ENCODE assay signal across 17 mouse cellular contexts in genomic region chr5:47240060-47240459, GRCm38 (mm10).
A peak's percentile ranks its signal among the peaks of the same experiment; 100 is the strongest.
DNase-seq lines count a peak whose midpoint lies in the region; ATAC-seq and TF ChIP-seq lines count a peak whose summit lies in the region.
"Had no signal": no experiment of that assay in that cellular context is flagged by ENCODE, and none has a peak within 500 bp of the region (broad histone marks: within the 10 kb centered on the region; RNA-seq: fewer than 3 reads in every experiment).

No protein-coding gene starts in this region.

- no peak for DNase-seq in heart, postnatal 4 days
- no peak for DNase-seq in hindbrain, embryonic 14.5 days (ENCODE audit: low spot score)
- peak; percentile 34 for DNase-seq in midbrain, embryonic 14.5 days
- peak; percentile 4 for DNase-seq in forebrain, postnatal 0 days
- DNase-seq in lung, postnatal 0 days (ENCODE audit: low spot score): no peak
- DNase-seq: cerebellum, adult 9-10 months; gastrocnemius, postnatal 14 days; lung, adult 18-20 months; lung, postnatal 4 days; right cerebral cortex, postnatal 4 days; thymus, adult 2 months had no signal

- TF ChIP-seq CTCF in forebrain, postnatal 0 days (IDR thresholded peaks at IDR 0.05; ENCODE audit: low read depth): no peak
- no peak for TF ChIP-seq CTCF in lung, postnatal 0 days (IDR thresholded peaks at IDR 0.05)

- H3K9ac ChIP-seq in heart, embryonic 12.5 days: no peak overlapping the region
- H3K9ac ChIP-seq in hindbrain, embryonic 12.5 days: no peak overlapping the region
- no peak overlapping the region for H3K9ac ChIP-seq in hindbrain, embryonic 14.5 days
- no peak overlapping the region for H3K9ac ChIP-seq in midbrain, embryonic 14.5 days (replicated peaks; ENCODE audit: low read length)
- no peak overlapping the region for H3K9ac ChIP-seq in midbrain, embryonic 15.5 days
- no peak overlapping the region for H3K9ac ChIP-seq in forebrain, postnatal 0 days
- H3K9ac ChIP-seq in lung, postnatal 0 days (replicated peaks; ENCODE audit: low read depth): no peak overlapping the region
- H3K9ac ChIP-seq: embryonic facial prominence, embryonic 12.5 days had no signal

- ATAC-seq in heart, embryonic 12.5 days (ENCODE audit: insufficient number of reproducible peaks, low FRiP score): no peak
- peak; percentile 63; the same call in 1 of the 2 replicates for ATAC-seq in hindbrain, embryonic 12.5 days (ENCODE audit: low FRiP score)
- no peak for ATAC-seq in hindbrain, embryonic 14.5 days (ENCODE audit: low FRiP score)
- peak; percentile 57; the same call in 1 of the 2 replicates for ATAC-seq in midbrain, embryonic 14.5 days (ENCODE audit: low FRiP score, low TSS enrichment)
- no peak for ATAC-seq in midbrain, embryonic 15.5 days (replicated peaks)
- 0 out of 2 replicates have a peak, but pooled peaks have one; percentile 38 for ATAC-seq in forebrain, postnatal 0 days
- ATAC-seq in lung, postnatal 0 days: no peak
- ATAC-seq: midbrain, embryonic 16.5 days had no signal

- 0 out of 2 replicates have a peak, but pooled peaks cover 4% of the 10 kb centered on the region for H3K4me1 ChIP-seq in heart, embryonic 12.5 days (replicated peaks)
- H3K4me1 ChIP-seq in hindbrain, embryonic 12.5 days: no peaks in the 10 kb centered on the region; the same call in 1 of the 2 replicates
- no peaks in the 10 kb centered on the region for H3K4me1 ChIP-seq in hindbrain, embryonic 14.5 days (replicated peaks; ENCODE audit: control insufficient read depth, insufficient read depth, low read length)
- no peaks in the 10 kb centered on the region for H3K4me1 ChIP-seq in midbrain, embryonic 14.5 days (ENCODE audit: control insufficient read depth, insufficient read depth, low read length)
- no peaks in the 10 kb centered on the region for H3K4me1 ChIP-seq in midbrain, embryonic 15.5 days
- H3K4me1 ChIP-seq in forebrain, postnatal 0 days (ENCODE audit: insufficient read depth): no peaks in the 10 kb centered on the region
- H3K4me1 ChIP-seq in lung, postnatal 0 days (ENCODE audit: insufficient read depth, low read depth, low read length): no peaks in the 10 kb centered on the region
- H3K4me1 ChIP-seq: embryonic facial prominence, embryonic 12.5 days had no signal

- TF ChIP-seq EP300 in lung, postnatal 0 days (IDR thresholded peaks at IDR 0.05): no peak

- H3K27ac ChIP-seq in heart, embryonic 12.5 days (ENCODE audit: poor library complexity, severe bottlenecking): peak overlapping the region; percentile 43
- no peak overlapping the region for H3K27ac ChIP-seq in hindbrain, embryonic 12.5 days
- no peak overlapping the region for H3K27ac ChIP-seq in hindbrain, embryonic 14.5 days
- H3K27ac ChIP-seq in midbrain, embryonic 14.5 days (replicated peaks; ENCODE audit: low read depth, low read length): no peak overlapping the region
- H3K27ac ChIP-seq in midbrain, embryonic 15.5 days: no peak overlapping the region
- no peak overlapping the region for H3K27ac ChIP-seq in forebrain, postnatal 0 days (ENCODE audit: low read depth, low read length)
- no peak overlapping the region for H3K27ac ChIP-seq in lung, postnatal 0 days (ENCODE audit: low read length)
- H3K27ac ChIP-seq: embryonic facial prominence, embryonic 12.5 days had no signal

- no peak overlapping the region for H3K4me2 ChIP-seq in heart, embryonic 12.5 days
- no peak overlapping the region for H3K4me2 ChIP-seq in hindbrain, embryonic 12.5 days (replicated peaks)
- no peak overlapping the region for H3K4me2 ChIP-seq in hindbrain, embryonic 14.5 days (replicated peaks)
- no peak overlapping the region for H3K4me2 ChIP-seq in midbrain, embryonic 14.5 days (ENCODE audit: low read length)
- no peak overlapping the region for H3K4me2 ChIP-seq in midbrain, embryonic 15.5 days
- H3K4me2 ChIP-seq in forebrain, postnatal 0 days (ENCODE audit: low read depth): no peak overlapping the region
- H3K4me2 ChIP-seq in lung, postnatal 0 days (replicated peaks; ENCODE audit: low read depth, low read length): no peak overlapping the region
- H3K4me2 ChIP-seq: embryonic facial prominence, embryonic 12.5 days; liver, embryonic 11.5 days had no signal

- no peak overlapping the region for H3K4me3 ChIP-seq in heart, embryonic 12.5 days
- no peak overlapping the region for H3K4me3 ChIP-seq in hindbrain, embryonic 12.5 days
- H3K4me3 ChIP-seq in hindbrain, embryonic 14.5 days (replicated peaks; ENCODE audit: low read length): no peak overlapping the region
- no peak overlapping the region for H3K4me3 ChIP-seq in midbrain, embryonic 14.5 days (replicated peaks; ENCODE audit: low read depth, low read length)
- no peak overlapping the region for H3K4me3 ChIP-seq in midbrain, embryonic 15.5 days
- no peak overlapping the region for H3K4me3 ChIP-seq in forebrain, postnatal 0 days (ENCODE audit: low read depth, low read length)
- no peak overlapping the region for H3K4me3 ChIP-seq in lung, postnatal 0 days (ENCODE audit: low read depth, low read length)
- H3K4me3 ChIP-seq: embryonic facial prominence, embryonic 12.5 days had no signal

- H3K36me3 ChIP-seq in heart, embryonic 12.5 days: no peaks in the 10 kb centered on the region
- H3K36me3 ChIP-seq in hindbrain, embryonic 12.5 days: no peaks in the 10 kb centered on the region
- no peaks in the 10 kb centered on the region for H3K36me3 ChIP-seq in hindbrain, embryonic 14.5 days (replicated peaks; ENCODE audit: control insufficient read depth, insufficient read depth)
- no peaks in the 10 kb centered on the region for H3K36me3 ChIP-seq in midbrain, embryonic 14.5 days (ENCODE audit: control insufficient read depth, insufficient read depth, low read length)
- H3K36me3 ChIP-seq in midbrain, embryonic 15.5 days (replicated peaks): no peaks in the 10 kb centered on the region
- H3K36me3 ChIP-seq in forebrain, postnatal 0 days (ENCODE audit: insufficient read depth): no peaks in the 10 kb centered on the region
- H3K36me3 ChIP-seq in lung, postnatal 0 days (ENCODE audit: insufficient read depth, low read length): no peaks in the 10 kb centered on the region
- H3K36me3 ChIP-seq: embryonic facial prominence, embryonic 12.5 days had no signal

- no peaks in the 10 kb centered on the region; the same call in 1 of the 2 replicates for H3K9me3 ChIP-seq in heart, embryonic 12.5 days (replicated peaks)
- no peaks in the 10 kb centered on the region for H3K9me3 ChIP-seq in hindbrain, embryonic 12.5 days (replicated peaks)
- 0 out of 2 replicates have a peak, but pooled peaks cover 4% of the 10 kb centered on the region for H3K9me3 ChIP-seq in hindbrain, embryonic 14.5 days (ENCODE audit: control insufficient read depth, low read length)
- H3K9me3 ChIP-seq in midbrain, embryonic 14.5 days (ENCODE audit: control insufficient read depth, low read length): 0 out of 2 replicates have a peak, but pooled peaks cover 4% of the 10 kb centered on the region
- no peaks in the 10 kb centered on the region for H3K9me3 ChIP-seq in midbrain, embryonic 15.5 days
- H3K9me3 ChIP-seq in forebrain, postnatal 0 days (ENCODE audit: low read length): no peaks in the 10 kb centered on the region
- no peaks in the 10 kb centered on the region for H3K9me3 ChIP-seq in lung, postnatal 0 days (ENCODE audit: low read length)
- H3K9me3 ChIP-seq: embryonic facial prominence, embryonic 12.5 days had no signal

- WGBS in heart, embryonic 12.5 days: 50% methylated on average over 2 of the region's 2 CpGs
- 63% methylated on average over 2 of the region's 2 CpGs for WGBS in hindbrain, embryonic 12.5 days
- WGBS in hindbrain, embryonic 14.5 days: 40% methylated on average over 2 of the region's 2 CpGs
- WGBS in midbrain, embryonic 14.5 days: 43% methylated on average over 2 of the region's 2 CpGs
- 43% methylated on average over 2 of the region's 2 CpGs for WGBS in midbrain, embryonic 15.5 days
- WGBS in forebrain, postnatal 0 days: 56% methylated on average over 2 of the region's 2 CpGs
- 60% methylated on average over 2 of the region's 2 CpGs for WGBS in lung, postnatal 0 days

- no peaks in the 10 kb centered on the region for H3K27me3 ChIP-seq in heart, embryonic 12.5 days (replicated peaks)
- no peaks in the 10 kb centered on the region for H3K27me3 ChIP-seq in hindbrain, embryonic 12.5 days
- H3K27me3 ChIP-seq in hindbrain, embryonic 14.5 days (ENCODE audit: control insufficient read depth, insufficient read depth, low read length): no peaks in the 10 kb centered on the region
- no peaks in the 10 kb centered on the region for H3K27me3 ChIP-seq in midbrain, embryonic 14.5 days (ENCODE audit: control insufficient read depth, insufficient read depth, low read length)
- H3K27me3 ChIP-seq in midbrain, embryonic 15.5 days (replicated peaks): no peaks in the 10 kb centered on the region
- H3K27me3 ChIP-seq in forebrain, postnatal 0 days (ENCODE audit: insufficient read depth, low read length): no peaks in the 10 kb centered on the region
- no peaks in the 10 kb centered on the region for H3K27me3 ChIP-seq in lung, postnatal 0 days (replicated peaks; ENCODE audit: insufficient read depth, low read length)
- H3K27me3 ChIP-seq: embryonic facial prominence, embryonic 12.5 days had no signal

Comparison
In these comparisons a context has a peak if more than half of its experiments do, and no peak if none do; other contexts are left out.
1. ATAC-seq: peak in hindbrain, embryonic 12.5 days (single experiment), midbrain, embryonic 14.5 days (single experiment) and forebrain, postnatal 0 days (single experiment); none in heart, embryonic 12.5 days (single experiment), hindbrain, embryonic 14.5 days (single experiment), midbrain, embryonic 15.5 days (single experiment) and lung, postnatal 0 days (single experiment).
2. DNase-seq: peak in midbrain, embryonic 14.5 days (single experiment) and forebrain, postnatal 0 days (single experiment); none in heart, postnatal 4 days (single experiment), hindbrain, embryonic 14.5 days (single experiment) and lung, postnatal 0 days (single experiment).